8 mouse cellular contexts compared by ENCODE assay signal in genomic region chr2:156180094-156180821, GRCm38 (mm10). TPM values are rescaled to one million over a fixed set of nuclear protein-coding genes. Genes with fewer than 3 reads are reported as not detected.
A peak's percentile ranks its signal among the peaks of the same experiment; 100 is the strongest.
DNase-seq lines count a peak whose midpoint lies in the region; ATAC-seq and TF ChIP-seq lines count a peak whose summit lies in the region.

Gene Rbm39 (minus strand): TSS chr2:156180238.

- H3K4me3 ChIP-seq in cortical plate, adult 2 months (ENCODE audit: insufficient read depth, low read length): peak within 1 kb of the TSS; percentile 69

- peaks cover 3% of the 10 kb centered on the region; the same call in 1 of the 2 replicates for H3K4me1 ChIP-seq in cortical plate, adult 2 months (ENCODE audit: control insufficient read depth, insufficient read depth, low read length)

- TF ChIP-seq CTCF in cortical plate, adult 2 months (IDR thresholded peaks at IDR 0.05; ENCODE audit: extremely low read depth, insufficient read depth, low read length): no peak

- peak; percentile 93 for TF ChIP-seq POLR2A in cortical plate, adult 2 months (IDR thresholded peaks at IDR 0.05; ENCODE audit: extremely low read depth, insufficient read depth, low read length)

- peak; percentile 100 for DNase-seq in gastrocnemius, postnatal 10 days
- peak; percentile 100 for DNase-seq in induced T-regulatory cell, adult 2 months (ENCODE audit: low read depth)
- DNase-seq in left cerebral cortex, adult 9 months (ENCODE audit: low spot score in 2 of 2): peak; percentile 99 to 100
- peak; percentile 100 for DNase-seq in right cerebral cortex, postnatal 14 days
- DNase-seq in urinary bladder, postnatal 36 days (ENCODE audit: low spot score in 2 of 2): peak; percentile 100

- ATAC-seq in activated CD4-positive, CD25-positive, alpha-beta regulatory T cell, adult 4 months: peak; percentile 85
- ATAC-seq in megakaryocyte progenitor cell, adult 5-6 weeks (replicated peaks; ENCODE audit: poor library complexity): peak; percentile 88

- peak within 1 kb of the TSS; percentile 95 for H3K27ac ChIP-seq in cortical plate, adult 2 months (ENCODE audit: insufficient read depth, low read length)

RNA-seq across cellular contexts. Expression of gene Rbm39, which starts in this region (rescaled TPM):
- 100 to 1,000 TPM; 578 to 629 TPM for polyA plus RNA-seq in activated CD4-positive, CD25-positive, alpha-beta regulatory T cell, adult 4 months (2017; shearing (Covaris generic))
- 131 and 146 TPM in 2 replicates for polyA plus RNA-seq in cortical plate, adult 2 months (2012; rRNA removed)
- 100 to 1,000 TPM; 139 to 199 TPM for total RNA-seq in gastrocnemius, postnatal 10 days (2021)
- total RNA-seq in megakaryocyte progenitor cell, adult 5-6 weeks (2015): 515 and 549 TPM in 2 replicates
- total RNA-seq in megakaryocyte progenitor cell, adult 5-6 weeks (2017): 502 and 605 TPM in 2 replicates

Comparison
In these comparisons a context has a peak if more than half of its experiments do, and no peak if none do; other contexts are left out.
1. Peak in every context shown above with its lines: DNase-seq, ATAC-seq, H3K4me3 ChIP-seq and H3K27ac ChIP-seq.